Mouse (Mus musculus) heart, postnatal 0 days (tissue): ENCODE measurements at regions not wholly inside any gene's neighbourhood (a gene's known extent, or its start where the extent isn't known, plus 50 kb on each side); places are given as distances from the start of the nearest gene placed in this dataset.

Experiments
- CTCF ChIP-seq: IDR thresholded peaks from 2 replicates; pipeline ENCODE4 v1.5.1; 2016; ENCODE audit warnings: antibody characterized with exemption, control low read depth, low read depth
- EP300 ChIP-seq: IDR thresholded peaks from 2 replicates; pipeline ENCODE4 v1.6.1; 2016; ENCODE audit warnings: antibody characterized with exemption, low read depth

- TF ChIP-seq CTCF: no peak
- TF ChIP-seq EP300: no peak
Measured at GRCm38 (mm10) chr3:6087267-6087666, 336.7 kb downstream of the Gm8797 start.
